Mouse (Mus musculus) retina, postnatal 1 day (tissue): ENCODE measurements around the gene Il12rb1.
A peak's percentile ranks its signal among the peaks of the same experiment; 100 is the strongest.

Experiments used
- DNase-seq: peaks from one replicate; pipeline ENCODE4 v3.0.0-alpha.2; 2012

The Il12rb1 gene

DNA sequence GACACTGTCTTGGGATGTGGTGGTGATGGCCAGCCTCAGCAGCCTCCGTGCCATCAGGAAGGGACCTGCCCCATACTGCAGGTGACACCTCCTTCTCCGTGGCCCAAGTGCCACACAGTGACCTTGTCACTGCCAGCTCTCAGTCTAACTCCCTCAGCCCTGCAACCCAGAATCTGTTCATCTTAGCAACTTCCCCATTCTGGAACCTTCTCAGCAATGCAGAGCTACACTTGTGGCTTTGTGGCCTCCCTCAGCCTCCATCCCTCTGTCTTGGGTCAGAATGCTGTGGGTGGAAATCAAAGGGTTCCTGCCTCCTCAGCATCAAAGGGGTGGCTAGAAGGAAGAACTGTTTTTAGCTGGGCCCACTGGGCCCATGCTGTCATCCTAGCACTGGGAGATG is 45.6 kb downstream of the Il12rb1 start:
- DNase-seq: no peak

GRCm38 (mm10) chr8:70856028-70856427 is 47.8 kb downstream of the Il12rb1 start:
- no peak for DNase-seq

GRCm38 (mm10) chr8:70856541-70857197 is 48.4 kb downstream of the Il12rb1 start:
- DNase-seq: peak; percentile 80

DNA sequence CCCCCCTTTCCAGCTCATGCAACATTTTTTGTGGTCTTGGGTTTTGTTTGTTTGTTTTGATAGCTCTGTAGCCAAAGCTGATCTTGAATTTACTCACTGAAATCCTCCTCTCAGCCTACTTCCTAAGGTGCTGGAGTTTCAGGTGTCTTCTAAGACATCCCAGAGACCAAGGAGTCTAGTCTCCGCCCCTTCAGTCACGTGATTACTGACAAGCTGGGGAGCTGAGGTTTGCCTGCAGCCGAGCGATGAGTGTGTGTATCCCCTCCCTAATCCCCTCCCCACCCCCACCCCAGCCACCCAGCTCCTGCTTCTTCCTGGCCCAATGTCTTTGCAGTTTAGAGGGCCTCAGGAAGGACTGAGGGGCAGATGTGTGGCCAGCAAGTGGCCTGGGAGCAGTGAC is 49.3 kb downstream of the Il12rb1 start:
- peak; percentile 64 for DNase-seq

- peak; percentile 67 for DNase-seq
Measured at GRCm38 (mm10) chr8:70862824-70863641, 54.8 kb downstream of the Il12rb1 start, which contains the start of gene Kcnn1. Kcnn1 (minus strand) TSS chr8:70863258.

DNA sequence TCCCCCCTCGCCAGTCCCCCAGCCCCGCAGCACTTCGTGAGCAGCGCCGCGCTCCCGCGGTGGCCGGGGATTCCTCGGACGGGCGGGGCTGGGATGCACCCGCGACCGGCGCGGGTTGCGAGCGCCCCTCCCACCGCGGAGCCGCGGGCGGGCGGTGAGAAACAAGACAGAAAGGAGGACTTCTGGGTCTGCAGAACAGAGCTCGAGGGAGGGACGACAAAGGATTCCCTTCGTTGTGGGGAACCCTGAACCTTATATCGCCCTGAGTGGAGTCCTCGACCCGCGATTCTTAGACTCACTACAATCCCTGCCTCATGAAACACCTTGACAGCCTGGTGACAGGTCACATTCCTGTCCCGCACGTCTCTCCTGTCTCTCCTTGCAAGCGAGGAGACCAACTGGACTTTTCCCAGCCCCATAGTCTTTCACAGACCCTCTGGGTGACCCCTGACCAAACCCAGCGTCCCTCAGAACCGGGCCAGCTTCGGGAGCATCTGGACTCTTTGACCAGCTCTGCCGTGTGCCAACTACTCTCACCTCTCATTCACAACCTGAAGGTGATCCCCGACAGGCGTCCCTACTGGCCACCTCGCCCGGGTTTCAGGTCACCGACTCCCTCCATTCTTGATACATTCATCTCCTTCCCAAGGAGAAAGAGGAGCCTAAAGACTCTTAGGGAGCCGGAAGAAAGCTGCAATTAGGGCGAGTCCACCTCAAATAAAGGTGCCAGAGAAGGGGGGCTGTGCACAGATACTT is 55.9 kb downstream of the Il12rb1 start:
- DNase-seq: peak; percentile 57

- peak; percentile 61 for DNase-seq
Measured at GRCm38 (mm10) chr8:70864712-70865221, 56.5 kb downstream of the Il12rb1 start.

DNA sequence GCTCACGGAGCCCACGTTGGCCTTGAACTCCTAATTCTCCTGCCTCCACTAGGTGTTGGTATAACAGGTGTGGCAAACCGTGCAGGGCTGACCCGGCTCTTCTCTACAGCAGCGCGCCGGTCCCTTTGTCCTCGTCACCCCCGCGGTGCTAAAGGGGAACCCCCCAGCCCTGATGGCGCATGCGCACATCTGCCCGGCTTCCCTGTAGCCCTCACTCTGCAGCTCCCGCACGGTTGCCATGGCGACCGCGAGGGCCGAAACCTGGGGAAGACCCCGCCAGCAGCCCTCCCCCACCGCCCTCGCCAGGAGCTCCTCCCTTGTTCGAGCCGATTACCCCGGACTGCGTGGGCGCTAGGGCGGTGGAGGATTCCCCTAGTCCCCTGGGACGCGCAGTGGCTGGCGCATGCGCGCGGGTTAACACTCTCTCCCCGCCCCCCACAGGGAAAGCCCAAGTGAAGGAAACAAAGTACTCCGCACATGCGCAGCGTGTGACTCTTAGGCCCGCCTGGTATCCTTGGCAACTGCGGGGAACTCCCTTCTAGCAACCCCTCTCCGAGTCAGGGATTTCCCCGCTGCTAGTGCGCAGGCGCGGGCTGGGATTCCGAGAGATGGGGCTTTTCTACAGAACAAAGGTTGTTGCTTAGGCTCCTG is 57.2 kb downstream of the Il12rb1 start:
- DNase-seq: peak; percentile 100

- DNase-seq: no peak
Measured at GRCm38 (mm10) chr8:70866001-70866520, 57.8 kb downstream of the Il12rb1 start.

GRCm38 (mm10) chr8:70866566-70866965 is 58.3 kb downstream of the Il12rb1 start:
- no peak for DNase-seq

DNA sequence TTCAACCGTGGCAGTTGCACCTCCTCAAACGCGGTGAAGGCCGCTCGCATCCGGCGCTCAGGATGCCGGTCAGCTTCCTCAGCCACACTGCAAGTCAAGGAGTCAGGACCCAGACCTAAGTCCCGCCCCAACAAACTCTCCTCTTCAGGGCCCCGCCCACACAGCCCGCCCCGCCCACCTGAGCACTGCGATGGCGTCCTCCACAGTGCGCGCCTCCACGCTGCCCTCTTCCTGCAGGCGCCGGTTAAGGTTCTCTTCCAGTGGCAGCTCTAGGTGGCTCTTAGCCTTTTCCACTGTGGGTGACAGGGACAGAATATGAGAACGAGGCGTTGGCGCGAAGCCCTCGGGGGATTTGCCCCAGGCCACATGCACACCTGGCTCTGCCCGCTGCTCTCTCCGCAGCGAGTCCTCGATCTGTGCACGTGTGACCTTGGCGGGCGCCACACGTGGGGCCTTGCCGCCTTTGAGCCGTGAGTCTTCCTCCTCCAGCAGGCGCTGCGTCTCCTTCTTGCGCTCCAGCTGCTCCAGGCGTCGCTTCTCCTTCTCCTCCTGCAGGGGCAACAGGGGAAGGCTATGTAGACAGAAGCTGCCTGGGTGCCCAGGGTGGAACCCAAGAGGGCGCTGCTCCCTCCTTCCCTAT is 60.4 kb downstream of the Il12rb1 start:
- DNase-seq: peak; percentile 57

DNA sequence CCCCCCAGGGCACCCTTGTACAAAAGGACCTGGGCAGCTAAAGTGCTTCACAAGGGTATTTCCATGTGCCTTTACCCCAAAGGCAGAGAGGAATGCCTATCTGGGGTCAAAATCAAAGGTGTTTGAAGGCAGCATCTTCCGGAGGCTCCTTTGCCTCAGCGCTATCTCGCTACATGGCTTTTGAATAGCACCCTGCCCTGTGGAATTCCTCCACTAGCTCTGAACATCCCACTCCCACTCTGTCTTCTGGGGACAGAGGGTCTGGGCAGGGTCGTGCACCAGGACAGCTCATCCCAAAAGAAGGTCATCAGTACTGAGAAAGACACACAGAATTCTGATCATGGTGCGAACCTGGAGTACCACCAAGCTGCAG is 60.9 kb downstream of the Il12rb1 start:
- DNase-seq: no peak

DNA sequence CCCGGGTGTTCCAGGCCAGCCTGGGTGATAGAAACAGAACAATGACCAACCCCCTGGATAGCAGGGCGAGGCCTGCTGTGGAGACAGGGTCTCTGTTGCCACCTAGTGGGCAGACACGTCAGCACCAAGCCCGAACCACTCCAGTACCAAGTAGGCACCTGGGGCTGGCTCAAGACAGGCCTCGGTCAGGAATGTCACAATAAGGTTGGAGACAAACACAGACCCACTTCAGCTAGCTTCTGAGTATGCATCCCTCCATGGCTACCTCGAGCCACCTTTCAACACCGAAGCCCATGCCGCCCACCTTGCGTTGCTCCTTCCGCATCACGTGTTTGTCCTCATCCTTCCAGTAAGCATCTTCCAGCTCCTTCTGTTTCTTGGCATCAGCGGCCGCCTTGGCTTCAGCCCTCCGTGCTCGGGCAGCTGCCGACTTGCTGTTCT is 61.4 kb downstream of the Il12rb1 start:
- peak; percentile 82 for DNase-seq
